8 mouse cellular contexts compared by ENCODE assay signal in genomic region chr8:119838983-119839340, GRCm38 (mm10). TPM values are rescaled to one million over a fixed set of nuclear protein-coding genes. Genes with fewer than 3 reads are reported as not detected.
DNase-seq lines count a peak whose midpoint lies in the region; ATAC-seq and TF ChIP-seq lines count a peak whose summit lies in the region.

No protein-coding gene starts in this region.

- peaks cover 38% of the 10 kb centered on the region for H3K4me1 ChIP-seq in kidney, embryonic 14.5 days (ENCODE audit: control insufficient read depth, insufficient read depth, low read length)
- H3K4me1 ChIP-seq in embryonic facial prominence, embryonic 10.5 days: peaks cover 67% of the 10 kb centered on the region
- peaks cover 37% of the 10 kb centered on the region for H3K4me1 ChIP-seq in hindbrain, postnatal 0 days (ENCODE audit: insufficient read depth, low read length)
- H3K4me1 ChIP-seq in midbrain, postnatal 0 days (ENCODE audit: insufficient read depth, low read length): peaks cover 30% of the 10 kb centered on the region

- H3K4me2 ChIP-seq in kidney, embryonic 14.5 days (replicated peaks; ENCODE audit: low read depth, low read length): peak overlapping the region; percentile 62
- peak overlapping the region; percentile 87 for H3K4me2 ChIP-seq in hindbrain, postnatal 0 days (ENCODE audit: low read depth, low read length)
- H3K4me2 ChIP-seq in midbrain, postnatal 0 days (ENCODE audit: low read depth, low read length, poor library complexity, severe bottlenecking): peak overlapping the region; percentile 87

- WGBS in kidney, embryonic 14.5 days: 72% methylated on average over 4 of the region's 4 CpGs
- WGBS in embryonic facial prominence, embryonic 10.5 days: 71% methylated on average over 4 of the region's 4 CpGs
- WGBS in hindbrain, postnatal 0 days: 42% methylated on average over 4 of the region's 4 CpGs
- 31% methylated on average over 4 of the region's 4 CpGs for WGBS in midbrain, postnatal 0 days

- no peaks in the 10 kb centered on the region for H3K27me3 ChIP-seq in kidney, embryonic 14.5 days (ENCODE audit: control insufficient read depth, insufficient read depth, low read length)
- H3K27me3 ChIP-seq in embryonic facial prominence, embryonic 10.5 days (replicated peaks; ENCODE audit: low read depth, poor library complexity, severe bottlenecking): no peaks in the 10 kb centered on the region; the same call in 1 of the 2 replicates
- no peaks in the 10 kb centered on the region for H3K27me3 ChIP-seq in hindbrain, postnatal 0 days (ENCODE audit: insufficient read depth, low read length)
- no peaks in the 10 kb centered on the region for H3K27me3 ChIP-seq in midbrain, postnatal 0 days (ENCODE audit: insufficient read depth, low read length)

- ATAC-seq in kidney, embryonic 14.5 days (ENCODE audit: low FRiP score, low TSS enrichment): no peak
- ATAC-seq in hindbrain, postnatal 0 days: no peak
- ATAC-seq in midbrain, postnatal 0 days (ENCODE audit: low FRiP score): no peak

- H3K27ac ChIP-seq in kidney, embryonic 14.5 days (ENCODE audit: low read depth, low read length): peak overlapping the region; percentile 2; the same call in 1 of the 2 replicates
- H3K27ac ChIP-seq in embryonic facial prominence, embryonic 10.5 days (replicated peaks): peak overlapping the region; percentile 90
- H3K27ac ChIP-seq in hindbrain, postnatal 0 days: peak overlapping the region; percentile 85; the same call in 1 of the 2 replicates
- H3K27ac ChIP-seq in midbrain, postnatal 0 days (ENCODE audit: low read depth, low read length): peak overlapping the region; percentile 62

- H3K9ac ChIP-seq in kidney, embryonic 14.5 days (ENCODE audit: low read depth, low read length): peak overlapping the region; percentile 47
- H3K9ac ChIP-seq in hindbrain, postnatal 0 days (replicated peaks; ENCODE audit: low read length): peak overlapping the region; percentile 74
- H3K9ac ChIP-seq in midbrain, postnatal 0 days (replicated peaks; ENCODE audit: low read length, poor library complexity, severe bottlenecking): peak overlapping the region; percentile 78

- no peaks in the 10 kb centered on the region for H3K9me3 ChIP-seq in kidney, embryonic 14.5 days (ENCODE audit: control insufficient read depth, low read length)
- no peaks in the 10 kb centered on the region for H3K9me3 ChIP-seq in embryonic facial prominence, embryonic 10.5 days
- H3K9me3 ChIP-seq in hindbrain, postnatal 0 days (ENCODE audit: low read length): no peaks in the 10 kb centered on the region
- no peaks in the 10 kb centered on the region for H3K9me3 ChIP-seq in midbrain, postnatal 0 days (ENCODE audit: low read length)

- DNase-seq in kidney, adult 8-10 months: no peak
- no peak for DNase-seq in embryonic facial prominence, embryonic 10.5 days (ENCODE audit: low spot score)
- no peak for DNase-seq in hindbrain, postnatal 0 days (ENCODE audit: low spot score)
- no peak for DNase-seq in midbrain, postnatal 0 days (ENCODE audit: low spot score)
- DNase-seq in urinary bladder, postnatal 14 days (ENCODE audit: low spot score): no peak
- DNase-seq in cerebellum, postnatal 25 days: no peak
- DNase-seq in layer of hippocampus, adult 9-10 months (ENCODE audit: low spot score): no peak

- H3K36me3 ChIP-seq in kidney, embryonic 14.5 days (ENCODE audit: control insufficient read depth, insufficient read depth, low read length): no peaks in the 10 kb centered on the region
- peaks cover 30% of the 10 kb centered on the region for H3K36me3 ChIP-seq in embryonic facial prominence, embryonic 10.5 days (replicated peaks)
- H3K36me3 ChIP-seq in hindbrain, postnatal 0 days (ENCODE audit: insufficient read depth, low read length): no peaks in the 10 kb centered on the region
- H3K36me3 ChIP-seq in midbrain, postnatal 0 days (ENCODE audit: insufficient read depth, low read length): peaks cover 3% of the 10 kb centered on the region; the same call in 1 of the 2 replicates

- no peak for TF ChIP-seq CTCF in hindbrain, postnatal 0 days (IDR thresholded peaks at IDR 0.05; ENCODE audit: low read depth)
- no peak for TF ChIP-seq CTCF in midbrain, postnatal 0 days (IDR thresholded peaks at IDR 0.05)

- H3K4me3 ChIP-seq in kidney, embryonic 14.5 days (ENCODE audit: low read length): peak overlapping the region; percentile 58
- H3K4me3 ChIP-seq in embryonic facial prominence, embryonic 10.5 days: peak overlapping the region; percentile 81
- H3K4me3 ChIP-seq in hindbrain, postnatal 0 days (ENCODE audit: low read length): peak overlapping the region; percentile 81
- H3K4me3 ChIP-seq in midbrain, postnatal 0 days (ENCODE audit: low read depth, low read length): peak overlapping the region; percentile 82

RNA-seq across cellular contexts. Expression of gene Cotl1, which starts 1.4 kb away (rescaled TPM):
- 239 and 329 TPM in 2 replicates for polyA plus RNA-seq in kidney, embryonic 14.5 days (2014; fragmentation: Nextera tagmentation; extraction: Ambion mirVana)
- polyA plus RNA-seq in embryonic facial prominence, embryonic 10.5 days (2016; fragmentation: Nextera tagmentation; extraction: Ambion mirVana): 137 and 149 TPM in 2 replicates
- total RNA-seq in hindbrain, postnatal 0 days (2014; rRNA removed): 263 and 269 TPM in 2 replicates
- polyA plus RNA-seq in hindbrain, postnatal 0 days (2015; fragmentation: Nextera tagmentation; extraction: Ambion mirVana): 85.4 and 87.8 TPM in 2 replicates
- total RNA-seq in midbrain, postnatal 0 days (2014; rRNA removed): 223 and 238 TPM in 2 replicates
- 112 and 119 TPM in 2 replicates for polyA plus RNA-seq in midbrain, postnatal 0 days (2015; fragmentation: Nextera tagmentation; extraction: Ambion mirVana)

RNA-seq across cellular contexts. Expression of gene Klhl36, which starts 23.1 kb away (rescaled TPM):
- polyA plus RNA-seq in kidney, embryonic 14.5 days (2014; fragmentation: Nextera tagmentation; extraction: Ambion mirVana): 13.3 and 13.8 TPM in 2 replicates
- 10.4 and 11.3 TPM in 2 replicates for polyA plus RNA-seq in embryonic facial prominence, embryonic 10.5 days (2016; fragmentation: Nextera tagmentation; extraction: Ambion mirVana)
- 36.6 and 37.3 TPM in 2 replicates for total RNA-seq in hindbrain, postnatal 0 days (2014; rRNA removed)
- 20.6 and 22.0 TPM in 2 replicates for polyA plus RNA-seq in hindbrain, postnatal 0 days (2015; fragmentation: Nextera tagmentation; extraction: Ambion mirVana)
- total RNA-seq in midbrain, postnatal 0 days (2014; rRNA removed): 28.2 and 31.0 TPM in 2 replicates
- polyA plus RNA-seq in midbrain, postnatal 0 days (2015; fragmentation: Nextera tagmentation; extraction: Ambion mirVana): 19.5 and 21.0 TPM in 2 replicates

Comparison
In these comparisons a context has a peak if more than half of its experiments do, and no peak if none do; other contexts are left out.
1. H3K27ac ChIP-seq: peak in every context shown above with its lines; median percentile 90 in embryonic facial prominence, embryonic 10.5 days; 85 in hindbrain, postnatal 0 days; 62 in midbrain, postnatal 0 days; 2 in kidney, embryonic 14.5 days.